Mouse (Mus musculus): ENCODE measurements around the gene Lrrc75b. TPM values are rescaled to one million over a fixed set of nuclear protein-coding genes. Genes with fewer than 3 reads are reported as not detected.
"Not testable (repeated sequence)": the region's sequence is repeated elsewhere in the genome, so short reads cannot be mapped to it uniquely, and the experiment has no call there.

The Lrrc75b gene
- polyA plus RNA-seq, 1 experiment from 2014 or later: 42.4 TPM

- Histone ChIP-seq H3K4me1 (replicated peaks) (peaks cover 7% of the 10 kb centered on the region), H3K9ac (no peak overlapping the region), H3K27ac (replicated peaks) (no peak overlapping the region), H3K36me3 (peaks cover 44% of the 10 kb centered on the region), H3K9me3 (no peaks in the 10 kb centered on the region), H3K27me3 (no peaks in the 10 kb centered on the region), H3K4me2 (no peak overlapping the region), H3K4me3 (no peak overlapping the region)
- 93% methylated on average over 7 of the region's 7 CpGs for WGBS
- no peak for ATAC-seq (ENCODE audit: low FRiP score, low read depth)
Observed at GRCm38 (mm10) chr10:75510446-75510845, 49.7 kb downstream of the Lrrc75b start.

- H3K36me3 ChIP-seq: peaks cover 37% of the 10 kb centered on the region
- H3K9ac ChIP-seq; H3K4me2 ChIP-seq; H3K9me3 ChIP-seq; ATAC-seq (ENCODE audit: low FRiP score, low read depth); H3K4me3 ChIP-seq; H3K4me1 ChIP-seq (replicated peaks); H3K27ac ChIP-seq (replicated peaks); H3K27me3 ChIP-seq: not testable (repeated sequence)
- 91% methylated on average over 3 of the region's 3 CpGs for WGBS
Observed at GRCm38 (mm10) chr10:75505928-75506327, 54.2 kb downstream of the Lrrc75b start.

- H3K4me2 ChIP-seq: no peak overlapping the region
- no peak overlapping the region for H3K9ac ChIP-seq
- H3K9me3 ChIP-seq: no peaks in the 10 kb centered on the region
- no peaks in the 10 kb centered on the region for H3K4me1 ChIP-seq (replicated peaks)
- H3K27me3 ChIP-seq: no peaks in the 10 kb centered on the region
- no peak overlapping the region for H3K27ac ChIP-seq (replicated peaks)
- no peak overlapping the region for H3K4me3 ChIP-seq
- no peak for ATAC-seq (ENCODE audit: low FRiP score, low read depth)
- 95% methylated on average over 3 of the region's 3 CpGs for WGBS
- H3K36me3 ChIP-seq: peaks cover 29% of the 10 kb centered on the region
Observed at GRCm38 (mm10) chr10:75505130-75505495, 55.0 kb downstream of the Lrrc75b start.

GRCm38 (mm10) chr10:75504234-75505129 is 55.6 kb downstream of the Lrrc75b start:
- Histone ChIP-seq H3K36me3 (peaks cover 22% of the 10 kb centered on the region), H3K9me3 (no peaks in the 10 kb centered on the region), H3K9ac (no peak overlapping the region), H3K27me3 (no peaks in the 10 kb centered on the region), H3K4me2 (no peak overlapping the region), H3K4me3 (no peak overlapping the region), H3K4me1 (replicated peaks) (no peaks in the 10 kb centered on the region), H3K27ac (replicated peaks) (no peak overlapping the region)
- no peak for ATAC-seq (ENCODE audit: low FRiP score, low read depth)
- 89% methylated on average over 8 of the region's 8 CpGs for WGBS

GRCm38 (mm10) chr10:75503692-75504091 is 56.4 kb downstream of the Lrrc75b start:
- no peak overlapping the region for H3K9ac ChIP-seq
- no peaks in the 10 kb centered on the region for H3K27me3 ChIP-seq
- H3K4me1 ChIP-seq (replicated peaks): no peaks in the 10 kb centered on the region
- no peak overlapping the region for H3K4me3 ChIP-seq
- ATAC-seq (ENCODE audit: low FRiP score, low read depth): no peak
- H3K4me2 ChIP-seq: no peak overlapping the region
- H3K36me3 ChIP-seq: peaks cover 15% of the 10 kb centered on the region; the same call in 1 of the 2 replicates
- H3K27ac ChIP-seq (replicated peaks): no peak overlapping the region
- WGBS: 96% methylated on average over 7 of the region's 7 CpGs
- no peaks in the 10 kb centered on the region for H3K9me3 ChIP-seq

GRCm38 (mm10) chr10:75501641-75502040 is 58.5 kb downstream of the Lrrc75b start:
- H3K4me3 ChIP-seq: no peak overlapping the region
- no peaks in the 10 kb centered on the region for H3K36me3 ChIP-seq
- no peaks in the 10 kb centered on the region for H3K4me1 ChIP-seq (replicated peaks)
- no peak for ATAC-seq (ENCODE audit: low FRiP score, low read depth)
- H3K27ac ChIP-seq (replicated peaks): no peak overlapping the region
- H3K9ac ChIP-seq: no peak overlapping the region
- H3K27me3 ChIP-seq: no peaks in the 10 kb centered on the region
- no peak overlapping the region for H3K4me2 ChIP-seq
- no peaks in the 10 kb centered on the region for H3K9me3 ChIP-seq
- WGBS: 90% methylated on average over 1 of the region's 1 CpGs

GRCm38 (mm10) chr10:75500345-75500744 is 59.8 kb downstream of the Lrrc75b start:
- WGBS: 81% methylated on average over 7 of the region's 7 CpGs

More at GRCm38 (mm10) chr10:75500345-75500744, 59.8 kb downstream of the Lrrc75b start:
- no peak overlapping the region for H3K4me3 ChIP-seq
- no peak for ATAC-seq (ENCODE audit: low FRiP score, low read depth)
- H3K36me3 ChIP-seq: no peaks in the 10 kb centered on the region
- H3K9me3 ChIP-seq: no peaks in the 10 kb centered on the region
- no peaks in the 10 kb centered on the region for H3K4me1 ChIP-seq (replicated peaks)
- no peaks in the 10 kb centered on the region for H3K27me3 ChIP-seq
- no peak overlapping the region for H3K9ac ChIP-seq
- no peak overlapping the region for H3K4me2 ChIP-seq
- H3K27ac ChIP-seq (replicated peaks): no peak overlapping the region

Other genes starting within 250 kb of the Lrrc75b start
- gene Adora2a, start 243.5 kb downstream of the Lrrc75b start, polyA plus RNA-seq (2015; fragmentation: Nextera tagmentation; extraction: Ambion mirVana): 3.5 and 4.1 TPM in 2 replicates
- 0.47 and 0.49 TPM in 2 replicates for gene Upb1, start 159.2 kb downstream of the Lrrc75b start, polyA plus RNA-seq (2015; fragmentation: Nextera tagmentation; extraction: Ambion mirVana)
- gene Snrpd3, start 42.8 kb downstream of the Lrrc75b start, polyA plus RNA-seq (2015; fragmentation: Nextera tagmentation; extraction: Ambion mirVana): 127 and 132 TPM in 2 replicates
- 20.2 and 20.3 TPM in 2 replicates for gene Gucd1, start 42.4 kb downstream of the Lrrc75b start, polyA plus RNA-seq (2015; fragmentation: Nextera tagmentation; extraction: Ambion mirVana)
- 1.2 and 1.3 TPM in 2 replicates for gene Ggt1, start 1.3 kb upstream of the Lrrc75b start, polyA plus RNA-seq (2015; fragmentation: Nextera tagmentation; extraction: Ambion mirVana)
- 2.8 and 4.5 TPM in 2 replicates for gene Ggt5, start 29.0 kb upstream of the Lrrc75b start, polyA plus RNA-seq (2015; fragmentation: Nextera tagmentation; extraction: Ambion mirVana)
- gene Susd2, start 83.7 kb upstream of the Lrrc75b start, polyA plus RNA-seq (2015; fragmentation: Nextera tagmentation; extraction: Ambion mirVana): 7.9 and 8.1 TPM in 2 replicates
- gene Cabin1, start 204.0 kb upstream of the Lrrc75b start, polyA plus RNA-seq (2015; fragmentation: Nextera tagmentation; extraction: Ambion mirVana): 32.5 and 40.0 TPM in 2 replicates
- 77.1 and 80.5 TPM in 2 replicates for gene Ddt, start 213.1 kb upstream of the Lrrc75b start, polyA plus RNA-seq (2015; fragmentation: Nextera tagmentation; extraction: Ambion mirVana)
- not detected in 2 replicates for gene Gm20441, start 220.6 kb upstream of the Lrrc75b start, polyA plus RNA-seq (2015; fragmentation: Nextera tagmentation; extraction: Ambion mirVana)
- gene Gstt3, start 221.1 kb upstream of the Lrrc75b start, polyA plus RNA-seq (2015; fragmentation: Nextera tagmentation; extraction: Ambion mirVana): 1.2 and 1.5 TPM in 2 replicates
- gene Gstt1, start 238.3 kb upstream of the Lrrc75b start, polyA plus RNA-seq (2015; fragmentation: Nextera tagmentation; extraction: Ambion mirVana): 14.8 and 15.4 TPM in 2 replicates